Mouse (Mus musculus) hindbrain, embryonic 15.5 days (tissue): ENCODE results near the gene Upb1. TPM values are rescaled to one million over a fixed set of nuclear protein-coding genes. Genes with fewer than 3 reads are reported as not detected.
"Not testable (repeated sequence)": the region's sequence is repeated elsewhere in the genome, so short reads cannot be mapped to it uniquely, and the experiment has no call there.

ENCODE experiments used
- ATAC-seq: fragments of 200-750 bp; cut with Nextera tagmentation; 2 replicates; pipeline ENCODE4 v1.8.0; 2017; ENCODE audit warnings: low read depth, moderate number of reproducible peaks, moderate TSS enrichment; ENCODE audit not compliant: low FRiP score
- H3K27ac ChIP-seq: fragments of 300-500 bp; sonication (generic); replicated peaks from 2 replicates; pipeline ENCODE4 v1.5.1; 2015; ENCODE audit warnings: mild to moderate bottlenecking, inconsistent platforms
- H3K27me3 ChIP-seq: fragments of 300-500 bp; sonication (generic); 2 replicates; pipeline ENCODE4 v1.6.1; 2015; ENCODE audit warnings: control low read depth, inconsistent platforms
- H3K36me3 ChIP-seq: fragments of 300-500 bp; sonication (generic); 2 replicates; pipeline ENCODE4 v1.6.1; 2015; ENCODE audit warnings: control low read depth, inconsistent platforms
- H3K4me1 ChIP-seq: fragments of 300-500 bp; sonication (generic); replicated peaks from 2 replicates; pipeline ENCODE4 v1.6.1; 2015; ENCODE audit warnings: control low read depth, inconsistent platforms
- H3K4me2 ChIP-seq: fragments of 300-500 bp; sonication (generic); 2 replicates; pipeline ENCODE4 v1.6.1; 2015; ENCODE audit warnings: moderate library complexity, mild to moderate bottlenecking, inconsistent platforms
- H3K4me3 ChIP-seq: fragments of 300-500 bp; sonication (generic); 2 replicates; pipeline ENCODE4 v1.5.1; 2015; ENCODE audit warnings: mild to moderate bottlenecking, inconsistent platforms
- H3K9ac ChIP-seq: fragments of 300-500 bp; sonication (generic); 2 replicates; pipeline ENCODE4 v1.6.1; 2015; ENCODE audit warnings: inconsistent platforms
- H3K9me3 ChIP-seq: fragments of 300-500 bp; sonication (generic); 2 replicates; pipeline ENCODE4 v1.6.1; 2016; ENCODE audit warnings: control low read depth, inconsistent platforms
- WGBS: fragments of 180-500 bp; shearing (Covaris S2); methylation state at CpG from one replicate; pipeline ENCODE4 v1.1.7; 2015; 5-methylcytosine and 5-hydroxymethylcytosine counted together
- polyA plus RNA-seq: library from polyadenylated mRNA; unstranded; fragments of >200 nt; fragmentation: Nextera tagmentation; extraction: Ambion mirVana; gene quantifications from 2 replicates; pipeline ENCODE4 v1.2.1, GENCODE M21; 2015

Upb1 gene
- polyA plus RNA-seq, 1 experiment from 2014 or later = 0.49 TPM

GRCm38 (mm10) chr10:75443017-75443416 lies 42.1 kb downstream of the Upb1 start:
- Histone ChIP-seq H3K4me2 (no peak overlapping the region), H3K9me3 (no peaks in the 10 kb centered on the region), H3K4me3 (no peak overlapping the region), H3K9ac (no peak overlapping the region), H3K4me1 (peaks cover 13% of the 10 kb centered on the region), H3K36me3 (no peaks in the 10 kb centered on the region), H3K27ac (no peak overlapping the region), H3K27me3 (no peaks in the 10 kb centered on the region)
- ATAC-seq = no peak
- WGBS = 83% methylated on average over 4 of the region's 4 CpGs

- H3K4me2 ChIP-seq = no peak overlapping the region
- 81% methylated on average over 19 of the region's 19 CpGs for WGBS
These were observed 43.4 kb downstream of the Upb1 start for GRCm38 (mm10) chr10:75444111-75444826.

DNA sequence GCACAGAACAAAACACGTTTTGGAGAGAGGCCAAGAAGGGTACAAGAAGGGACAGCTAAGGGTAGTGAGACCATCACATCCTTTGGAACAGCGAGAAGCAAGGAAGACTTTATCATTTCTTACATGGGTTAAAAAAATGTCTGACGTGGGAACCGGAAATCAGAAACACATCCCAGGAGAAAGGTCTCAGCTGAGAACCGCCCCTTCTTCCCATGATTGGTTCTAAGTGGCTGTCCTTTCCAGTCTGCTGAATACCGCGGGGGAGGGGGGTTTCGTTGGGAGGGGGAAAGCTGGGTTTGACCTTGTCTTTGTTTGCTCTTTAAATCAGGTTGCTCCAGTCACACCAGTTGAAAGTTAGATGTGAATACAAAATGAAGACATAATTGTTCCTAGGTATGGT lies 44.1 kb downstream of the Upb1 start:
- Histone ChIP-seq H3K4me3 (no peak overlapping the region), H3K9ac (no peak overlapping the region), H3K27me3 (no peaks in the 10 kb centered on the region), H3K4me1 (peaks cover 6% of the 10 kb centered on the region; the same call in 1 of the 2 replicates), H3K9me3 (no peaks in the 10 kb centered on the region), H3K4me2 (no peak overlapping the region), H3K27ac (0 out of 2 replicates have a peak overlapping the region, but pooled peaks have one; percentile 1), H3K36me3 (no peaks in the 10 kb centered on the region)
- WGBS = 61% methylated on average over 8 of the region's 8 CpGs
- no peak for ATAC-seq

More at GRCm38 (mm10) chr10:75444111-75444826, 43.4 kb downstream of the Upb1 start:
- Histone ChIP-seq H3K4me1 (peaks cover 6% of the 10 kb centered on the region), H3K36me3 (no peaks in the 10 kb centered on the region), H3K4me3 (no peak overlapping the region), H3K9ac (no peak overlapping the region), H3K27ac (0 out of 2 replicates have a peak overlapping the region, but pooled peaks have one; percentile 1), H3K9me3 (no peaks in the 10 kb centered on the region), H3K27me3 (no peaks in the 10 kb centered on the region)
- ATAC-seq = peak; percentile 64; the same call in 1 of the 2 replicates

DNA sequence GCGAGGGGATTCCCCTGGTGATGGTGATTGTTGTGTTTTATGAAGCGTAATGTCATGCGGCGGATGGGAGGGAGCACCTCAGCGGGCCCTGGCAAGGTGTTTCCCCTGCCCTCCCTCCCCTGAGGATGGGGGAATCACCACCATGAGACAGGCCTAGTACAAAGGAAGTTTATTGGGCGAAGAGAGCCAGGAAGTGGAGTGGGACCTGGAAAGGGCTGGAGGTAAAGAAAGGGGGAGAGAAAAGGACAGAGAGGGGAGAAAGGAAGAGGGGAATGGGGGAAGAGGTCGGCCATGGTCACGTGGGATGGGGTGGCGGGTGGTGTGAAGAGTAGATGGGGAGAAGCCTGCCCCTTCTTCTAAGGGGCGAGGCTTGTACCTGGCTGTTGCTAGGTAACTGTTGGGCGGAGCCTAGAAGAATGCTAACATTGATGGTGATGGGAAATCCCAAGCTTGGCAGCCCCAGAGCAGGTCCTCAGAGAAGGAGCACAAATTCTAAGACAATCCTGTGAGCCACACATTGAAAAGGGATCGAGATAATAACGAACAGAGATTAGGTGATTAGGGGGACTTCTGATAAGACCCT lies 45.7 kb downstream of the Upb1 start:
- no peaks in the 10 kb centered on the region for H3K27me3 ChIP-seq
- no peak overlapping the region for H3K4me3 ChIP-seq
- H3K4me1 ChIP-seq = peaks cover 20% of the 10 kb centered on the region
- WGBS = 68% methylated on average over 13 of the region's 13 CpGs
- no peaks in the 10 kb centered on the region for H3K9me3 ChIP-seq
- H3K36me3 ChIP-seq = no peaks in the 10 kb centered on the region
- ATAC-seq = no peak
- no peak overlapping the region for H3K9ac ChIP-seq
- H3K4me2 ChIP-seq = no peak overlapping the region
- H3K27ac ChIP-seq = no peak overlapping the region

DNA sequence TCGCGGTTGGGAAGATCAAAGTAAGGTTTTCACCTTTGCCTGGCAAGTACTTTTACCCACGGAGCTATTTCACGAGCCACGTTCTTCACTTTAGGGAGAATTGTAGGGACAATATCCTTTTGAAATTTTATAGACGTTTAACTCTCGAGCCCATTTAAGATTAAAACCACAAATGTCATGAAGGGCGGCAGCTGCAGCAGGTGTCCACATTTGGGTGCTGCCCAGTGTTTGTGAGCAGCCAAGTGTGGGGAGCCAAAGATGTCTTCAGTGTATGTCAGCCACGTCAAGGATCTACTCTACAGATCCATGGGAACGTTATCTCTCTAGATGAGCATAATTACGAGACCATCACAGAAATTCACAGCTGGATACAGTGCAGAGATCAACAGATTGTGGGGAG lies 46.6 kb downstream of the Upb1 start:
- ATAC-seq = no peak
- Histone ChIP-seq H3K9ac (no peak overlapping the region), H3K9me3 (no peaks in the 10 kb centered on the region)

GRCm38 (mm10) chr10:75448806-75449420 lies 48.0 kb downstream of the Upb1 start:
- Histone ChIP-seq H3K27me3 (no peaks in the 10 kb centered on the region), H3K4me1 (peaks cover 25% of the 10 kb centered on the region), H3K27ac (no peak overlapping the region), H3K4me2 (no peak overlapping the region), H3K4me3 (no peak overlapping the region), H3K36me3 (no peaks in the 10 kb centered on the region), H3K9ac (no peak overlapping the region), H3K9me3 (no peaks in the 10 kb centered on the region)
- no peak for ATAC-seq
- 79% methylated on average over 6 of the region's 6 CpGs for WGBS

More for the DNA sequence above, 46.6 kb downstream of the Upb1 start:
- H3K4me2 ChIP-seq = no peak overlapping the region
- H3K4me1 ChIP-seq = peaks cover 25% of the 10 kb centered on the region
- H3K4me3 ChIP-seq = no peak overlapping the region
- H3K36me3 ChIP-seq = no peaks in the 10 kb centered on the region
- H3K27me3 ChIP-seq = no peaks in the 10 kb centered on the region
- WGBS = 84% methylated on average over 11 of the region's 11 CpGs
- no peak overlapping the region for H3K27ac ChIP-seq

GRCm38 (mm10) chr10:75450331-75450730 lies 49.4 kb downstream of the Upb1 start:
- Histone ChIP-seq H3K36me3 (no peaks in the 10 kb centered on the region), H3K27me3 (no peaks in the 10 kb centered on the region), H3K4me2 (no peak overlapping the region), H3K4me1 (peaks cover 19% of the 10 kb centered on the region), H3K27ac (0 out of 2 replicates have a peak overlapping the region, but pooled peaks have one; percentile 17), H3K9me3 (no peaks in the 10 kb centered on the region), H3K9ac (no peak overlapping the region), H3K4me3 (no peak overlapping the region)
- 87% methylated on average over 8 of the region's 8 CpGs for WGBS
- no peak for ATAC-seq

- WGBS = 29% methylated on average over 10 of the region's 10 CpGs
- no peaks in the 10 kb centered on the region for H3K9me3 ChIP-seq
- H3K36me3 ChIP-seq = no peaks in the 10 kb centered on the region
- H3K27me3 ChIP-seq = no peaks in the 10 kb centered on the region
- H3K4me3 ChIP-seq = no peak overlapping the region
- ATAC-seq = peak; percentile 81
- H3K4me2 ChIP-seq = no peak overlapping the region
- H3K4me1 ChIP-seq = peaks cover 19% of the 10 kb centered on the region
- 0 out of 2 replicates have a peak overlapping the region, but pooled peaks have one; percentile 22 for H3K27ac ChIP-seq
- H3K9ac ChIP-seq = no peak overlapping the region
These were observed 50.3 kb downstream of the Upb1 start for GRCm38 (mm10) chr10:75451036-75451786.

- 0 out of 2 replicates have a peak overlapping the region, but pooled peaks have one; percentile 38 for H3K27ac ChIP-seq
- H3K27me3 ChIP-seq, H3K9ac ChIP-seq, H3K4me3 ChIP-seq, H3K4me2 ChIP-seq, H3K36me3 ChIP-seq, H3K9me3 ChIP-seq, H3K4me1 ChIP-seq: not testable (repeated sequence)
- WGBS = 76% methylated on average over 12 of the region's 18 CpGs
- peak; percentile 48; the same call in 1 of the 2 replicates for ATAC-seq
These were observed 55.3 kb downstream of the Upb1 start for GRCm38 (mm10) chr10:75456061-75456831.

GRCm38 (mm10) chr10:75457852-75458251 lies 56.9 kb downstream of the Upb1 start:
- no peak overlapping the region for H3K4me3 ChIP-seq
- no peaks in the 10 kb centered on the region for H3K36me3 ChIP-seq
- no peaks in the 10 kb centered on the region for H3K4me1 ChIP-seq
- H3K27me3 ChIP-seq = no peaks in the 10 kb centered on the region
- H3K4me2 ChIP-seq = no peak overlapping the region
- no peak overlapping the region for H3K9ac ChIP-seq
- WGBS = 53% methylated on average over 1 of the region's 1 CpGs
- no peak overlapping the region for H3K27ac ChIP-seq
- ATAC-seq = no peak
- no peaks in the 10 kb centered on the region for H3K9me3 ChIP-seq

DNA sequence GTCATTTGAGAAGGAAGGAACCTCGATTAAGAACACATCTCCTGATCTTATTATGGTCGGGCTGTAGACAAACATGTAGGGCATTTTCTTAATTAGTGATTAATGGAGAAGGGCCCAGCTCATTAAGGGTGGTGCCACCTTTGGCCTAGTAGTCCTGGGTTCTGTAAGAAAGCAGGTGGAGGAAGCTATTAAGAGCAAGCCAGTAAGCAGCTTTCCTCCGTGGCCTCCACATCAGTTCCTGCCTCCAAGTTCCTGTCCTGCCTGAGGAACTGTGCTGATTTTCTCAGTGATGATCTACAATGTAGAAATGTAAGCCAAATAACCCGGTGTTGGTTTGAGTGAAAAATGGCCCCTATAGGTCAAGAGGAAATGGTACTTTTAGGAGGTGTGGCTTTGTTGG lies 57.4 kb downstream of the Upb1 start:
- 86% methylated on average over 4 of the region's 4 CpGs for WGBS
- Histone ChIP-seq H3K9ac (no peak overlapping the region), H3K36me3 (no peaks in the 10 kb centered on the region), H3K27me3 (no peaks in the 10 kb centered on the region), H3K27ac (no peak overlapping the region), H3K9me3 (no peaks in the 10 kb centered on the region), H3K4me3 (no peak overlapping the region), H3K4me2 (no peak overlapping the region), H3K4me1 (no peaks in the 10 kb centered on the region)
- no peak for ATAC-seq
